In genomic region chr8:79243422-79243821, GRCm38 (mm10) we compare ENCODE assay signal across 24 mouse cellular contexts. TPM values are rescaled to one million over a fixed set of nuclear protein-coding genes. Genes with fewer than 3 reads are reported as not detected.
DNase-seq lines count a peak whose midpoint lies in the region; ATAC-seq and TF ChIP-seq lines count a peak whose summit lies in the region.
"Had no signal": no experiment of that assay in that cellular context is flagged by ENCODE, and none has a peak within 500 bp of the region (broad histone marks: within the 10 kb centered on the region; RNA-seq: fewer than 3 reads in every experiment).

No protein-coding gene starts in this region.

- no peaks in the 10 kb centered on the region for H3K27me3 ChIP-seq in stomach, postnatal 0 days (ENCODE audit: control insufficient read depth, insufficient read depth, low read length)
- no peaks in the 10 kb centered on the region for H3K27me3 ChIP-seq in intestine, postnatal 0 days (replicated peaks; ENCODE audit: control insufficient read depth, insufficient read depth, low read length)
- H3K27me3 ChIP-seq: embryonic facial prominence, embryonic 15.5 days; heart, embryonic 15.5 days; intestine, embryonic 15.5 days had no signal

- H3K36me3 ChIP-seq in stomach, postnatal 0 days (ENCODE audit: control insufficient read depth, insufficient read depth, low read length), result no peaks in the 10 kb centered on the region
- no peaks in the 10 kb centered on the region for H3K36me3 ChIP-seq in intestine, postnatal 0 days (ENCODE audit: control insufficient read depth, insufficient read depth)
- H3K36me3 ChIP-seq: embryonic facial prominence, embryonic 15.5 days; forebrain, embryonic 10.5 days; heart, embryonic 15.5 days; hindbrain, embryonic 10.5 days; intestine, embryonic 15.5 days had no signal

- H3K27ac ChIP-seq in stomach, postnatal 0 days (replicated peaks), result no peak overlapping the region
- no peak overlapping the region for H3K27ac ChIP-seq in intestine, postnatal 0 days (ENCODE audit: low read depth, low read length)
- H3K27ac ChIP-seq: embryonic facial prominence, embryonic 15.5 days; forebrain, embryonic 10.5 days; heart, adult 2 months; heart, embryonic 15.5 days; hindbrain, embryonic 10.5 days; hindbrain, embryonic 14.5 days; intestine, embryonic 15.5 days had no signal

- no peaks in the 10 kb centered on the region for H3K9me3 ChIP-seq in stomach, postnatal 0 days (ENCODE audit: control insufficient read depth, low read length)
- H3K9me3 ChIP-seq in intestine, postnatal 0 days (ENCODE audit: control insufficient read depth), result no peaks in the 10 kb centered on the region
- H3K9me3 ChIP-seq: embryonic facial prominence, embryonic 15.5 days; forebrain, embryonic 10.5 days; heart, embryonic 15.5 days; hindbrain, embryonic 10.5 days; intestine, embryonic 15.5 days had no signal

- no peak for TF ChIP-seq CTCF in stomach, postnatal 0 days (IDR thresholded peaks at IDR 0.05; ENCODE audit: low read depth)
- TF ChIP-seq CTCF in intestine, postnatal 0 days (IDR thresholded peaks at IDR 0.05; ENCODE audit: low read depth), result no peak

- no peak for TF ChIP-seq EP300 in stomach, postnatal 0 days (optimal IDR thresholded peaks at IDR 0.05)

- 0 out of 2 replicates have a peak, but pooled peaks have one; percentile 47 for ATAC-seq in stomach, postnatal 0 days (ENCODE audit: low FRiP score, low TSS enrichment)
- no peak for ATAC-seq in intestine, postnatal 0 days
- ATAC-seq: activated CD4-positive, CD25-positive, alpha-beta regulatory T cell, adult 4 months; forebrain, embryonic 14.5 days; intestine, embryonic 15.5 days had no signal

- H3K9ac ChIP-seq in stomach, postnatal 0 days (ENCODE audit: low read length), result no peak overlapping the region
- H3K9ac ChIP-seq in intestine, postnatal 0 days (ENCODE audit: low read depth, low read length), result no peak overlapping the region
- H3K9ac ChIP-seq: embryonic facial prominence, embryonic 15.5 days; heart, embryonic 15.5 days; hindbrain, embryonic 14.5 days; intestine, embryonic 15.5 days had no signal

- 47% methylated on average over 2 of the region's 2 CpGs for WGBS in stomach, postnatal 0 days
- WGBS in intestine, postnatal 0 days, result 69% methylated on average over 2 of the region's 2 CpGs

- DNase-seq in 3T3-L1 (ENCODE audit: low read depth, low spot score) (peak; percentile 44), 416B (ENCODE audit: low read depth) (peak; percentile 28), NIH3T3 (ENCODE audit: low read depth) (peak; percentile 33)
- no peak for DNase-seq in stomach, postnatal 0 days (ENCODE audit: low spot score)
- DNase-seq in urinary bladder, postnatal 36 days (ENCODE audit: low spot score in 2 of 2), result no peak
- DNase-seq: adrenal gland, adult 2 months; adrenal gland, postnatal 25 days; cerebellum, adult 2 months; cerebellum, postnatal 14 days; embryo, embryonic 11 days; gastrocnemius, postnatal 36 days; heart, adult 2 months had no signal

- H3K4me1 ChIP-seq in stomach, postnatal 0 days (replicated peaks; ENCODE audit: control insufficient read depth, insufficient read depth), result no peaks in the 10 kb centered on the region
- H3K4me1 ChIP-seq in intestine, postnatal 0 days (replicated peaks; ENCODE audit: control insufficient read depth, insufficient read depth, low read length), result no peaks in the 10 kb centered on the region
- H3K4me1 ChIP-seq: forebrain, embryonic 10.5 days; hindbrain, embryonic 10.5 days; intestine, embryonic 15.5 days had no signal

- no peak overlapping the region for H3K4me3 ChIP-seq in stomach, postnatal 0 days (ENCODE audit: low read depth, low read length)
- H3K4me3 ChIP-seq in intestine, postnatal 0 days (ENCODE audit: low read depth, low read length), result no peak overlapping the region
- H3K4me3 ChIP-seq: embryonic facial prominence, embryonic 15.5 days; erythroblast, embryonic 14.5 days; forebrain, embryonic 10.5 days; heart, adult 2 months; heart, embryonic 15.5 days; hindbrain, embryonic 10.5 days; intestine, embryonic 15.5 days had no signal

- no peak overlapping the region for H3K4me2 ChIP-seq in stomach, postnatal 0 days (replicated peaks; ENCODE audit: low read depth)
- H3K4me2 ChIP-seq in intestine, postnatal 0 days (replicated peaks; ENCODE audit: low read depth), result no peak overlapping the region
- H3K4me2 ChIP-seq: embryonic facial prominence, embryonic 15.5 days; heart, embryonic 11.5 days; heart, embryonic 15.5 days; hindbrain, embryonic 14.5 days; intestine, embryonic 15.5 days had no signal

RNA-seq across cellular contexts. Expression of gene 1700011L22Rik, which starts 4.9 kb away (rescaled TPM):
- not detected in 2 replicates for polyA plus RNA-seq in stomach, postnatal 0 days (2015; fragmentation: Nextera tagmentation; extraction: Ambion mirVana)
- polyA plus RNA-seq in intestine, postnatal 0 days (2015; fragmentation: Nextera tagmentation; extraction: Ambion mirVana), result not detected in 2 replicates
- polyA plus RNA-seq: activated CD4-positive, CD25-positive, alpha-beta regulatory T cell, adult 4 months; adrenal gland, adult 2 months; cerebellum, adult 2 months; embryonic facial prominence, embryonic 11.5 days; embryonic facial prominence, embryonic 15.5 days; erythroblast, embryonic 14.5 days; forebrain, embryonic 10.5 days; forebrain, embryonic 14.5 days; heart, adult 2 months; heart, embryonic 11.5 days; heart, embryonic 15.5 days; hindbrain, embryonic 10.5 days; hindbrain, embryonic 14.5 days; intestine, embryonic 15.5 days had no signal

RNA-seq across cellular contexts. Expression of gene Mmaa, which starts 51.3 kb away (rescaled TPM):
- polyA plus RNA-seq in stomach, postnatal 0 days (2015; fragmentation: Nextera tagmentation; extraction: Ambion mirVana), result 10.0 and 10.9 TPM in 2 replicates
- 7.2 and 8.2 TPM in 2 replicates for polyA plus RNA-seq in intestine, postnatal 0 days (2015; fragmentation: Nextera tagmentation; extraction: Ambion mirVana)

Comparison
In these comparisons a context has a peak if more than half of its experiments do, and no peak if none do; other contexts are left out.
1. DNase-seq: peak in 3T3-L1 (single experiment), 416B (single experiment) and NIH3T3 (single experiment); none in stomach, postnatal 0 days (single experiment) and urinary bladder, postnatal 36 days (0 of 2).